Mouse (Mus musculus) embryonic facial prominence, embryonic 15.5 days (tissue): Measurements from ENCODE around the gene Ptger2. TPM values are rescaled to one million over a fixed set of nuclear protein-coding genes. Genes with fewer than 3 reads are reported as not detected.

Source experiments
- ATAC-seq: fragments of 200-750 bp; cut with Nextera tagmentation; 2 replicates; pipeline ENCODE4 v1.8.0; 2017; ENCODE audit warnings: low read depth, moderate TSS enrichment; ENCODE audit not compliant: insufficient number of reproducible peaks, low FRiP score, low TSS enrichment
- H3K27ac ChIP-seq: fragments of 300-500 bp; sonication (generic); replicated peaks from 2 replicates; pipeline ENCODE4 v1.5.1; 2015; ENCODE audit warnings: mild to moderate bottlenecking, inconsistent platforms
- H3K27me3 ChIP-seq: fragments of 300-500 bp; sonication (generic); 2 replicates; pipeline ENCODE4 v1.6.1; 2015; ENCODE audit warnings: inconsistent platforms
- H3K36me3 ChIP-seq: fragments of 300-500 bp; sonication (generic); 2 replicates; pipeline ENCODE4 v1.6.1; 2015; ENCODE audit warnings: mild to moderate bottlenecking, inconsistent platforms
- H3K4me1 ChIP-seq: fragments of 300-500 bp; sonication (generic); 2 replicates; pipeline ENCODE4 v1.6.1; 2015; ENCODE audit warnings: inconsistent platforms
- H3K4me2 ChIP-seq: fragments of 300-500 bp; sonication (generic); replicated peaks from 2 replicates; pipeline ENCODE4 v1.6.1; 2015; ENCODE audit warnings: mild to moderate bottlenecking, inconsistent platforms
- H3K4me3 ChIP-seq: fragments of 300-500 bp; sonication (generic); replicated peaks from 2 replicates; pipeline ENCODE4 v1.5.1; 2015; ENCODE audit warnings: mild to moderate bottlenecking, inconsistent platforms
- H3K9ac ChIP-seq: fragments of 300-500 bp; sonication (generic); 2 replicates; pipeline ENCODE4 v1.6.1; 2015; ENCODE audit warnings: inconsistent platforms
- H3K9me3 ChIP-seq: fragments of 300-500 bp; sonication (generic); replicated peaks from 2 replicates; pipeline ENCODE4 v1.6.1; 2016; ENCODE audit warnings: inconsistent platforms
- WGBS: fragments of 180-500 bp; shearing (Covaris S2); methylation state at CpG from one replicate; pipeline ENCODE4 v1.1.7; 2015; 5-methylcytosine and 5-hydroxymethylcytosine counted together
- polyA plus RNA-seq: library from polyadenylated mRNA; unstranded; fragments of >200 nt; fragmentation: Nextera tagmentation; extraction: Ambion mirVana; gene quantifications from 2 replicates; pipeline ENCODE4 v1.2.1, GENCODE M21; 2015

The Ptger2 gene
- polyA plus RNA-seq, 1 experiment from 2014 or later, result 1.6 TPM

DNA sequence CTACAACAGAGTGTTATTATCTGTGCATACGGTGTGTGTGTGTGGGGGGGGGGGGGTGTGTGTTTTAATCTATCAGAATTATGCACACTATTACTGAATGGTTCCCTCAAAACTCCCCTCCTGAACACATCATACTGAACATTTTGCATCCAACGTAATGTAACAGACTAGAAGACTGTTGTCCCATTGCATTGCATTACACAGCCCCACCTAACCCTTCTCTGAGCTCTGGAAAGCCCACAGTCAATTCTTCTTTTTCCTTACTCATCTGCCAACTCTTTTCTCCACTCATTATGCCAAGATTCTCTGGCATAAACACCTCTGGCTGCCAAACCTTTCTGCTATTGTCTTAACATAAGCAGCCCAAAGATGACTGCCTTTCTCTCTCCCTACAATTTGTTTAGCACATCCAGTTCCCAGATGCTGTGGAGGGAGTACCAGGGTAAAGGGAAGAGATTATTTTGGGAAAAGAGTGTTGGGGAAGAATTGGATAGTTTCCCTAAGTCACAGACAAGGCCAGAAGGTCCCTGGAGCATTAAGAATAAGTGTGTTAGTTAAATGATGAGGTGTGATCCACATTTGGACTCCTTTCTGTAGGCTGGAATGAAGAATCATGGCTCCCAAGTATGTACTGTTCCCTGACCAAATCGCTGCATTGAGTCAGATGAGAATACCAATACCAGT lies 12.2 kb downstream of the Ptger2 start:
- no peaks in the 10 kb centered on the region for H3K27me3 ChIP-seq
- WGBS, result 85% methylated on average over 3 of the region's 3 CpGs
- no peaks in the 10 kb centered on the region for H3K4me1 ChIP-seq
- H3K4me3 ChIP-seq, result no peak overlapping the region
- no peaks in the 10 kb centered on the region for H3K9me3 ChIP-seq
- no peaks in the 10 kb centered on the region for H3K36me3 ChIP-seq
- H3K4me2 ChIP-seq, result no peak overlapping the region
- no peak overlapping the region for H3K27ac ChIP-seq
- no peak for ATAC-seq
- no peak overlapping the region for H3K9ac ChIP-seq

GRCm38 (mm10) chr14:45005698-45006283 lies 17.8 kb downstream of the Ptger2 start:
- ATAC-seq, result no peak
- H3K9me3 ChIP-seq, result no peaks in the 10 kb centered on the region
- no peak overlapping the region for H3K4me2 ChIP-seq
- H3K4me3 ChIP-seq, result no peak overlapping the region
- no peaks in the 10 kb centered on the region for H3K27me3 ChIP-seq
- H3K9ac ChIP-seq, result no peak overlapping the region
- WGBS, result 81% methylated on average over 4 of the region's 4 CpGs
- no peaks in the 10 kb centered on the region for H3K4me1 ChIP-seq
- no peaks in the 10 kb centered on the region for H3K36me3 ChIP-seq
- no peak overlapping the region for H3K27ac ChIP-seq

DNA sequence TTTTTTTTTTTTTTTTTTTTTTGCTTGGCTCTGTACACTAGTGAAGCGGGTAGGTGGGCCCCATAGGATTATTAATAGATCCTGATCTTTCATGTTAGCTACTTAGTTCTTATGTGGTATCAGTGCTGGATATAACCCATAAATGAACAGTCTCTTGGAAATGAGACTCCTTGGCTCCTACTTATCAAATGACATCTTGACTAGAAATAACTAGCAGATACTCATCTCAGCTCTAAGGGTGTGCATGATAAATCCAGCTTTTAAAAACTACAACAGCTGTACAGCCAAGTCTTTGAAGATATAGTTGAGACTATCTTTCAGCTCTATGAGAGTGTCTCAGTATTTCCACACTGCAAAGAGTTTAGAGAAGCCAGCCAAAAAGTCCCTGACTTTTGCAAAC lies 21.2 kb downstream of the Ptger2 start:
- WGBS, result 81% methylated on average over 1 of the region's 1 CpGs

DNA sequence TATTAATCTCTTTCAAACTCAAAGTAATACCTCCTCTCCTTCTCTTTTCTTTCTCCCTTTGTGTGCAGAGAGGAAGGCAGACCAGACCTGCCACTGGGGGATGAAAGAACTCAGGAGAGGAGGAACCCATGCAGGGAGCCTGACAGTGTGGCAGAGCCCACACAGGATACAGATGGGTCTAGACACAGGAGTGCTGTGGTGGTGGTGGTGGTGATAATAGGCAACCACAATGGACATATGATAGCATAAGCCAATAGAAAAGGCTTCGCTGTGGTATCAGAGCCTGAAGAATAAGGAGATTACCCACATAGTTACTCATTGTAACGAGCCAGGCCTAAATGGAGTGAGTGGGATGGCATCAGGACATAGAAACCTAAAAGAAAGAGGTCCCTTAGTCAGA lies 23.3 kb downstream of the Ptger2 start:
- Histone ChIP-seq H3K9ac (no peak overlapping the region), H3K4me2 (no peak overlapping the region), H3K36me3 (no peaks in the 10 kb centered on the region), H3K4me3 (no peak overlapping the region), H3K27me3 (no peaks in the 10 kb centered on the region), H3K27ac (no peak overlapping the region), H3K9me3 (no peaks in the 10 kb centered on the region), H3K4me1 (no peaks in the 10 kb centered on the region)
- WGBS, result 76% methylated on average over 2 of the region's 2 CpGs
- no peak for ATAC-seq

More for the DNA sequence above, 21.2 kb downstream of the Ptger2 start:
- no peak for ATAC-seq
- H3K27me3 ChIP-seq, result no peaks in the 10 kb centered on the region
- H3K4me3 ChIP-seq, result no peak overlapping the region
- no peak overlapping the region for H3K9ac ChIP-seq
- no peaks in the 10 kb centered on the region for H3K4me1 ChIP-seq
- no peak overlapping the region for H3K4me2 ChIP-seq
- H3K9me3 ChIP-seq, result no peaks in the 10 kb centered on the region
- no peak overlapping the region for H3K27ac ChIP-seq
- no peaks in the 10 kb centered on the region for H3K36me3 ChIP-seq

DNA sequence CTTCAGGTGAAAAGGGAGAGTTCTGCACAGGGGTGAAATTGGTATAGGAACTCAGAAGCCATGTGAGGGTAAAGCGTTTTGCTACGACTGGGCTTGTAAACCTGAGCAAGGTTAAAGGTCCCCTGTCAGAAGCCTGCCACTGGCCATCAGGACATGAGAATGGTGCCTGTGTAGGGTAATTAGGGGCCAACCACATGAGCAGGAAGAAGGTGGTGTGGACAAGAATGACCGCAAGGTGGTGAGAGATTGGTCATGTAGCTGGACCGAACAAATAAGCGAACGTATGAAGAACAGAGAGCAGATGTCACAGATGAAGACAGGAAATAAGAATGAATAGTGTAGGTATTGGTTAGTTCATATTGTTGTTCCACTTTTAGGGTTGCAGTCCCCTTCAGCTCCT lies 23.7 kb downstream of the Ptger2 start:
- Histone ChIP-seq H3K27me3 (no peaks in the 10 kb centered on the region), H3K4me3 (no peak overlapping the region), H3K9me3 (no peaks in the 10 kb centered on the region), H3K4me1 (no peaks in the 10 kb centered on the region), H3K9ac (no peak overlapping the region), H3K27ac (no peak overlapping the region), H3K36me3 (no peaks in the 10 kb centered on the region), H3K4me2 (no peak overlapping the region)
- WGBS, result 89% methylated on average over 6 of the region's 6 CpGs
- no peak for ATAC-seq

DNA sequence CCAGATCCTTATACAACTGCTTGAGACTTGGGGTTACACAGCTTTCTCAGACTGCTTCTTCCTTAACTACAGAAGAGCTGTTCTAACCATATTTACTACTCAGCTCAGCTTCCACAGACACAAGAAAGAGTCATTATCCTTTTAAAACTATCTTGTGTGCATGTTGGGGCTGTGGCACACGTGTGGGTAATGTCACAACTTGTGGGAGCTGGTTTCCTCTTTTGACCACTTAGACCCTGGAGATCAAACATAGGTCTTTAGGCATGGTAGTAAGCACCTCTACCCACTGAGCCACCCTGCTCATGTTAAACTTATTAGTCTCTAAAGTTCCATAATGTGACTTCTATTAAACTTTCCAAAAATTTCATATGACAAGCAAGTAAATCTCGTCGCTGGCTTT lies 33.6 kb downstream of the Ptger2 start:
- H3K9ac ChIP-seq, result no peak overlapping the region
- no peak overlapping the region for H3K4me2 ChIP-seq
- no peaks in the 10 kb centered on the region for H3K4me1 ChIP-seq
- WGBS, result 84% methylated on average over 3 of the region's 3 CpGs
- no peak for ATAC-seq
- H3K4me3 ChIP-seq, result no peak overlapping the region
- no peaks in the 10 kb centered on the region for H3K36me3 ChIP-seq
- H3K27ac ChIP-seq, result no peak overlapping the region
- no peaks in the 10 kb centered on the region for H3K9me3 ChIP-seq
- no peaks in the 10 kb centered on the region for H3K27me3 ChIP-seq

DNA sequence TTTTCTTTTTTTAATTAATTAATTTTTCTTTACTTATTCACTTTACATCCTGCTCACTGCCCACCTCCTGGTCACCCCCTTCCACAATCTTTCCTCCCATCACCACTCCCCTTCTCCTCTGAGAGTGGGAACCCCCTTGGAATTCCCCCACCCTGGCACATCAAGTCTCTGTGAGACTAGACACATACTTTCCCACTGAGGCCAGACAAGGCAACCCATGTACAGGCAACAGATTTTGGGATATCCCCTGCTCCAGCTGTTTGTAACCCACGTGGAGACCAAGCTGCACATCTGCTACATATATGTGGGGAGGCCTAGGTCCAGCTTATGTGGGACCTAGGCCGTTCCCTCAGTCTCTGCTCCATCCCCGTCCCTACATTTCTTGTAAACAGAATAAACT lies 46.3 kb downstream of the Ptger2 start:
- no peaks in the 10 kb centered on the region for H3K4me1 ChIP-seq
- no peak overlapping the region for H3K4me2 ChIP-seq
- H3K4me3 ChIP-seq, result no peak overlapping the region
- WGBS, result 77% methylated on average over 3 of the region's 3 CpGs
- no peak for ATAC-seq
- H3K27me3 ChIP-seq, result no peaks in the 10 kb centered on the region
- no peak overlapping the region for H3K27ac ChIP-seq
- H3K36me3 ChIP-seq, result no peaks in the 10 kb centered on the region
- H3K9me3 ChIP-seq, result no peaks in the 10 kb centered on the region
- H3K9ac ChIP-seq, result no peak overlapping the region

- ATAC-seq, result no peak
- Histone ChIP-seq H3K4me2 (no peak overlapping the region), H3K27ac (no peak overlapping the region), H3K4me3 (no peak overlapping the region), H3K9ac (no peak overlapping the region), H3K4me1 (no peaks in the 10 kb centered on the region), H3K36me3 (no peaks in the 10 kb centered on the region), H3K9me3 (no peaks in the 10 kb centered on the region), H3K27me3 (no peaks in the 10 kb centered on the region)
- 90% methylated on average over 1 of the region's 1 CpGs for WGBS
Measured at GRCm38 (mm10) chr14:45036579-45036978, 48.6 kb downstream of the Ptger2 start.

GRCm38 (mm10) chr14:45038052-45038451 lies 50.1 kb downstream of the Ptger2 start:
- Histone ChIP-seq H3K4me3 (no peak overlapping the region), H3K9ac (no peak overlapping the region), H3K9me3 (no peaks in the 10 kb centered on the region), H3K27ac (no peak overlapping the region), H3K4me2 (no peak overlapping the region), H3K27me3 (no peaks in the 10 kb centered on the region), H3K36me3 (no peaks in the 10 kb centered on the region), H3K4me1 (no peaks in the 10 kb centered on the region)
- ATAC-seq, result no peak
- 72% methylated on average over 7 of the region's 7 CpGs for WGBS

DNA sequence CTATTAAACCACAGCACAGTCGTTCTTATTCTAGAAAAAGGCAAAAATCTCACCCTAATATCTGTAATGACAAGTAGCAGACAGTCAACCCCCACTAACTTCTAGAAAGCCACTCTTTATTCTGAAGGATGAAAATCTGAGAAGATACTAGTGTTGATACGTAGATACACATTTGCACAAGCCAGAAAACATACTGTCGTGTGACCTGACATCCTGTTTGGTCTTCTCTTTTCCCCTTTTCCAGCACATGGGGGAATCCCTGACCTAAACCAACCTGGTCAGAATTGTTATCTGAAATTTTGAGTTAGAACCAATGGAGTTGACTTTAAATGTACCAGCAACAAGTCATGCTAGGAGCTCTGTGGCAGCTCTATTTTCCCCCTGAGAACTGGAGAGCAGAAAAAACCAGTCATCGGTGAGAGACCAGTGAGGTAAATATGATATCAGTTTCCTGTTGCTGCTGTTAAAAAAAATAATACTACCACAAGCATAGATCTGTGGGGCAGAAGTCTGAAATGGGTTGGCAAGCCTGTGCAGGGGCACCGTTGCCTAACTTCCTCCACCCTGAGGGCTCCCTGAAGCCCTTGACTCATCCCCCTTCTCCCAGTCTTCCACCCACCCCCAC lies 53.0 kb downstream of the Ptger2 start:
- no peak for ATAC-seq
- Histone ChIP-seq H3K9ac (no peak overlapping the region), H3K36me3 (no peaks in the 10 kb centered on the region), H3K27me3 (no peaks in the 10 kb centered on the region), H3K4me1 (no peaks in the 10 kb centered on the region), H3K4me2 (no peak overlapping the region), H3K4me3 (no peak overlapping the region), H3K9me3 (no peaks in the 10 kb centered on the region), H3K27ac (no peak overlapping the region)
- 76% methylated on average over 5 of the region's 5 CpGs for WGBS

DNA sequence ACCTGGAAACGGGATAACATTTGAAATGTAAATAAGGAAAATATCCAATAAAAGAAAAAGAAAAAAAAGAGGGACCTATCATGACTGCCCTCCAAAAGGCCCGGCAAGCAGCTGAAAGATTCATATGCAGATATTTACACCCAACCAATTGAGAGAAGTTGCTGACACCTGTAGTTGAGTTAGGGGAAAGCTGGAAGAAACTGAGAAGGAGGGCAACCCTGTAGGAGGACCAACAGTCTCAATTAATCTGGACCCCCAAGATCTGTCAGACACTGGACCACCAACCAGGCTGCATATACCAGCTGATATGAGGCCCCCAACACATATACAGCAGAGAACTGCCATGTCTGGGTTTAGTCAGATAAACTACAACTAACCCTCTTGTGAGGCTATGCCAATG lies 60.1 kb downstream of the Ptger2 start:
- Histone ChIP-seq H3K9me3 (no peaks in the 10 kb centered on the region), H3K27me3 (no peaks in the 10 kb centered on the region), H3K9ac (no peak overlapping the region), H3K27ac (no peak overlapping the region), H3K4me1 (no peaks in the 10 kb centered on the region), H3K4me2 (no peak overlapping the region), H3K36me3 (no peaks in the 10 kb centered on the region), H3K4me3 (no peak overlapping the region)
- ATAC-seq, result no peak
- WGBS, result 77% methylated on average over 2 of the region's 2 CpGs
